Mouse (Mus musculus): ENCODE results near the gene Smco4. TPM values are rescaled to one million over a fixed set of nuclear protein-coding genes. Genes with fewer than 3 reads are reported as not detected.

Gene Smco4
- polyA plus RNA-seq, 1 experiment from 2014 or later: 3.9 TPM

DNA sequence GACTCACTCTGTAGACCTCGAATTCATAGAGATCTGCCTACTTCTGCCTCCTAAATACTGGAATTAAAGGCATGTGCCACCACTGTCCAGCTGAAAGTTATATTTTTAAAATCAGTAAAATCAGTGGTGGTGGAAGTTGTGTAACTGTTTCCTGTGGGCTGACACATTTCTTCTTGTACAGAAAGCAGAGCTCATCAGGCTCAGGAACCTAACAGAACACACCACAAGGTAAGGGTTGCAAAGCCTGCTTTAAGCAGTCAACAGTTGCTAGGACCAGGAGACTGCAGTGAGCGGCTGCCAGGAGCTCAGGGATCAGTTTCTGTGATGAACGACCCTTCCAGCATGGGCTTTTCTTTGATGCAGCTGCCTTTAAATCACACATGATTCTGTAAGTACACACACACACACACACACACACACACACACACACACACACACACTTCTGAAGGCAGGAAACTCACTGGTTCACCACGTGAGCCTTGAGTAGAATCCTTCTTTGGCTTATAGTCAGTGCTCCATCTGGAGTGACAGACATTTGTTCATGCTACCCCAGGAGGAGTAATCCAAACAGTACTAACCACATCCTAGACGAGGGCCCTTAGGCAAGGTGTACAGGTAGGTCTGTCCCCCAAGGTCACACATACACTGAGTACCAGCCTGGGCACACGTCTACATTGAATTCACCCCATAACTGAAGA lies 94.1 kb downstream of the Smco4 start:
- Histone ChIP-seq H3K4me2 (ENCODE audit: low read length) (no peak overlapping the region), H3K9me3 (replicated peaks; ENCODE audit: low read length) (no peaks in the 10 kb centered on the region), H3K27ac (no peak overlapping the region), H3K27me3 (ENCODE audit: insufficient read depth, low read length) (no peaks in the 10 kb centered on the region), H3K36me3 (ENCODE audit: insufficient read depth, low read length) (no peaks in the 10 kb centered on the region), H3K4me1 (replicated peaks; ENCODE audit: insufficient read depth, low read length) (no peaks in the 10 kb centered on the region), H3K4me3 (replicated peaks; ENCODE audit: low read depth, low read length) (no peak overlapping the region), H3K9ac (ENCODE audit: low read depth, low read length) (no peak overlapping the region)
- 39% methylated on average over 6 of the region's 6 CpGs for WGBS
- TF ChIP-seq CTCF (IDR thresholded peaks at IDR 0.05; ENCODE audit: low read depth): no peak
- ATAC-seq (replicated peaks; ENCODE audit: low FRiP score, low read depth): no peak
- DNase-seq (ENCODE audit: low spot score): peak; percentile 14

DNA sequence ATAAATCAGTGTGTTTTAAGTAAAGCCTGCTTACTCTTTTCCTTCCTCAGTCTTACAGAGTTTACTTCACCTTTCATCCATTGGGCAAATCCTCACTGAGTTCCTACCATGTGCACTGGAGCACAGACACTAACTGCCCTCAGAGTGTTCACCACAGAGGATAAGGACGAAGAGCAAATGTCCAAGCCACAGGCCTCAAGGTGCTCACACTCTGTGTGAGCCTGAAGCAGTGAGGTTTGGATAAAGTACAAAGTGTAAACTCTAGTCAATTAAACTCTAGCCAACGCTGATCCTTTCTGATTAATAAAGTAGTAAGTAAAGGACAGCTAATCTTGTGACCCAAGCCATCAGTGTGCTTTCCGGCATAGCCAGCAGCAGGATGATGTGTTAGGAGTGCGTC lies 100.9 kb downstream of the Smco4 start:
- DNase-seq (ENCODE audit: low spot score) (no peak), ATAC-seq (replicated peaks; ENCODE audit: low FRiP score, low read depth) (peak; percentile 63; the same call in 1 of the 2 replicates)
- Histone ChIP-seq H3K9me3 (replicated peaks; ENCODE audit: low read length) (no peaks in the 10 kb centered on the region), H3K27ac (no peak overlapping the region), H3K36me3 (ENCODE audit: insufficient read depth, low read length) (no peaks in the 10 kb centered on the region), H3K9ac (ENCODE audit: low read depth, low read length) (no peak overlapping the region), H3K4me1 (replicated peaks; ENCODE audit: insufficient read depth, low read length) (no peaks in the 10 kb centered on the region), H3K4me3 (replicated peaks; ENCODE audit: low read depth, low read length) (no peak overlapping the region), H3K4me2 (ENCODE audit: low read length) (no peak overlapping the region), H3K27me3 (ENCODE audit: insufficient read depth, low read length) (no peaks in the 10 kb centered on the region)
- no peak for TF ChIP-seq CTCF (IDR thresholded peaks at IDR 0.05; ENCODE audit: low read depth)
- WGBS: 80% methylated on average over 4 of the region's 4 CpGs

Other genes starting within 250 kb of the Smco4 start
- 30.9 and 36.2 TPM in 2 replicates for gene Med17, start 213.5 kb upstream of the Smco4 start, polyA plus RNA-seq (2015; fragmentation: Nextera tagmentation; extraction: Ambion mirVana)
- gene Taf1d, start 187.2 kb upstream of the Smco4 start, polyA plus RNA-seq (2015; fragmentation: Nextera tagmentation; extraction: Ambion mirVana): 66.9 and 72.6 TPM in 2 replicates
- 55.2 and 58.6 TPM in 2 replicates for gene 4931406C07Rik, start 187.0 kb upstream of the Smco4 start, polyA plus RNA-seq (2015; fragmentation: Nextera tagmentation; extraction: Ambion mirVana)
- gene Cep295, start 135.6 kb upstream of the Smco4 start, polyA plus RNA-seq (2015; fragmentation: Nextera tagmentation; extraction: Ambion mirVana): 7.4 and 8.7 TPM in 2 replicates
- 0.70 and 0.74 TPM in 2 replicates for gene Deup1, start 134.5 kb downstream of the Smco4 start, polyA plus RNA-seq (2015; fragmentation: Nextera tagmentation; extraction: Ambion mirVana)
- 13.5 and 13.8 TPM in 2 replicates for gene Slc36a4, start 216.3 kb downstream of the Smco4 start, polyA plus RNA-seq (2015; fragmentation: Nextera tagmentation; extraction: Ambion mirVana)